Mouse (Mus musculus) lung, postnatal 0 days (tissue): Measurements from ENCODE around the gene Stk10.

Experiments used
- CTCF ChIP-seq: IDR thresholded peaks from 2 replicates; pipeline ENCODE4 v1.5.1; 2016; ENCODE audit warnings: antibody characterized with exemption, mild to moderate bottlenecking
- EP300 ChIP-seq: IDR thresholded peaks from 2 replicates; pipeline ENCODE4 v1.6.1; 2016; ENCODE audit warnings: antibody characterized with exemption, mild to moderate bottlenecking, control low read depth

DNA sequence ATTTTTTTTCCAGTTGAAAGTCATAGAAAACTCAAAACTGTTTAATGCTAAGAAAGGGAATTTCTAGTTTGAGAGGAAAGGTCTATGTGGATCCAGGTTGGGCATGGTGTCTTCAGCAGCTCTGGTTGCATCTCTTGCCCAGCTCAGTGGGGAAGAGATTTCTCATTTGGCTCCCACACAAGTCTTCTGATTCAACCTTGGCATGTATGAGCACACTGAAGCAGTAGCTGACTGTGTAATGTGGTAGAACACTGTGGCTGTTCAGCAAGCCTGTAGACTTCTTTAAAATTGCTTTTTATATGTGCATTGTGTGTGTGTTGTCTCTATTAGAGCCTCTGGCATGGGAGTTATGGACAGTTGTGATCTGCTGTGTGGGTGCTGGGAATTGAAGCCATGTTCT lies 133.9 kb downstream of the Stk10 start:
- TF ChIP-seq CTCF (no peak), EP300 (no peak)
